Mouse (Mus musculus) mesoderm, embryonic 11.5 days (tissue): ENCODE data around the gene Smim1.

Experiments
- DNase-seq: peaks from one replicate; pipeline ENCODE4 v3.0.0-alpha.2; 2012; ENCODE audit warnings: low read depth, low spot score

Smim1 gene

DNA sequence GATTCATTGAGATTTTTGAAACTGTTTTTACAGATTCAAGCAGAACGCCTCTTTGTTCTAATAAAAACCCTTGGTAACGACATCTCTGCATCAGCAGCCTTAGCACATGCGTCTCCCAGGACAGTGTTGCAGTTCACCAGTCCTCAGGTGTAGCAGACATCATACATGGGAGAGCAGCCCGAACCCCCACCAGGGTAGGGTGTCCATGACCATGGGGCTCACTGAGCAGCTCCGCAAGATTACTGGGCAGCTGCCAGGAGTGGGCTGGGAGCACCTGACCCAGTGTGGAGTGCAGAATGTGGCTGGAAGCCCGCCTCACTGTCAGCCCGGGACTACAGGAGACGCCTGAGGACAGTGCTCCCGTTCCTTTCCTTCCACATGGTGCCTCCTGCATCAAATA is 4.6 kb downstream of the Smim1 start:
- DNase-seq = no peak

DNA sequence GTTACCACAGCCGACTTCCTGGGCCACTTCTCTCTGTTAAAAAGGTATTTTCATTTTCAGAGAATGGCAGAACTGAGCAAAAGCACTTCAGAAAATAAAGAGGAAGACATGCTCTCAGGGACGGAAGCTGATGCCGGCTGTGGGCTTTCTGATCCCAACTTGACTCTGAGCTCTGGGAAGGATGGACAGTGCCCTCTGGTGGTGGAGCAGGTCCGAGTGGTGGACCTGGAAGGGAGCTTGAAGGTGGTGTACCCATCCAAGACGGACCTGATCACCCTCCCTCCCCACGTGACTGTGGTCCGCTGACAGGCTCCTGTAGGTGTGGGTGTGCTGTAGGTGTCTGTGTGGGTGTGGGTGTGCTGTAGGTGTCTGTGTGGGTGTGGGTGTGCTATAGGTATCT is 6.5 kb downstream of the Smim1 start:
- DNase-seq = peak; percentile 43

GRCm38 (mm10) chr4:154015476-154015875 is 10.6 kb downstream of the Smim1 start:
- DNase-seq = no peak

GRCm38 (mm10) chr4:154012132-154012882 is 13.7 kb downstream of the Smim1 start:
- peak; percentile 31 for DNase-seq

GRCm38 (mm10) chr4:154011646-154012089 is 14.4 kb downstream of the Smim1 start, which contains the start of gene Lrrc47:
Lrrc47 (plus strand) TSS chr4:154011731.
- DNase-seq = peak; percentile 89

DNA sequence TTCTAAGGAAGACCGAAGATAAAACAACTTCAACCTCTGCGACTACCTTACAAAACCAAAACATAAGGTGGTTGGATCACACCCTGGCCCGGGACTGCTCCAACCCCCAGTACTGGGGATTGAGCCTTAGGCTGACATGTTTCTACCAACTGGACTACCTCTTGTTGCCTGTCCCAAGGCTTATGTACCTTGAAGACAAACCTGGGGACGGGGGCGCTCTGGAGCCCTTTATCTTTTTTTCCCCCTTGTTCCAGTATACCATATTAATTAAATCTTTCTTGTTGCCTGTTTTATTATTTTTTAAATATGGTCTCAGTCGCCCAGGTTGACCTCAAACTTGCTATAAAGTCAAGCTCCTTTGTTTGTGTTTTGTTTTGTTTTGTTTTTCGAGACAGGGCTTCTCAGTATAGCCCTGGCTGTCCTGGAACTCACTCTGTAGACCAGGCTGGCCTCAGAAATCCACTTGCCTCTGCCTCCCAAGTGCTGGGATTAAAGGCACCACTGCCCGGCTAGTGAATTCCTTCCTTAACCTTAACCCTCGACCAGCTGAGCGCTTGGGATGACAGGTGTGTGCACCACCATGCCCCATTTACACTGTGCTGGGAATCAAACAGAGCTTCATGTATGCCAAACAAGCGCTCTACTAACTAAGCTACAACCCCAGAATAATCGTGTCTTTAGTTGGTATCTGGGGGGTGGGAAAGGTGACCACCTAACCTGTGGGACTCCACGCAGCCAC is 15.0 kb downstream of the Smim1 start:
- DNase-seq = no peak

DNA sequence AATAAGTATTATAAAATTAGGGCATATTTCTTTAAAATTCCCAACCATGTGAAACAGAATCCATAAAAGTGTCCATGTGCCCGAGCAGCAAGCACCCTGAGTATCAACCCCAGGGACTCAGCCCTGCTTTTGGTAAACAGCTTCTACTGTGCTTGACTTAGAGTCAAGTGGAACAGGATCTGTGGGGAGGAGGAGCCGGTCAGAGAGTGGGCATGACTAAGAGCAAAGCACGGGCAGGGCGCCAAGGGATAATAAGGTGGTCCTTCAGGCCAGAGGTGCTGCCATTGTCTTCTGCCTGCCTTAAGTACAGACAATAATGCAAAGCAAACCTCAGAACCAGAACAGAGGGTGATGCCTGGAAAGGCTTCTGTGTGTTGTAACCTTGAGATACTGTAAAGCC is 18.3 kb downstream of the Smim1 start:
- no peak for DNase-seq

- DNase-seq = no peak
These were observed 19.8 kb downstream of the Smim1 start for GRCm38 (mm10) chr4:154006264-154006663.

- no peak for DNase-seq
These were observed 20.5 kb downstream of the Smim1 start for GRCm38 (mm10) chr4:154005488-154005887.

- DNase-seq = no peak
These were observed 32.5 kb downstream of the Smim1 start for GRCm38 (mm10) chr4:153993505-153993904.

- DNase-seq = no peak
These were observed 33.3 kb downstream of the Smim1 start for GRCm38 (mm10) chr4:153992715-153993114.

DNA sequence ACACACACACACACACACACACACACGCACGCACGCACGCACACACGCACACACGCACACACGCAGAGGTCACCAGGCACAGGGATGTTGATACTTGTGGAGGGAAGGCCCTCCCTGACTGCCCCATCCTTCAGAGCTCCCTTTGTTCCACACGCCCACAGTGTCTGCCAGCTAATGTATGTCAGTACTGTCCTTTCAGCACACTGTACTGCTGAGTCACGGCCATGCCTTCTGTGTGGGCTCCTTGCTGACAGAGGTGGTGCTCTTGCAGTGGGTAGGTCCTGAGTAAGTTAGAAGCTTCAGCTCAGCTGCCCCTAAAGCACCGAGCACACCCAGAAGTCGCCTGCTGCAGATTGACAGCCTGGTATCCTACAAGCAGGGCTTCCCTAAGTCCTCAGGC is 45.6 kb downstream of the Smim1 start:
- no peak for DNase-seq

- DNase-seq = no peak
These were observed 46.8 kb downstream of the Smim1 start for GRCm38 (mm10) chr4:153979243-153979642.

- peak; percentile 14 for DNase-seq
These were observed 50.3 kb downstream of the Smim1 start for GRCm38 (mm10) chr4:153975768-153976167.

DNA sequence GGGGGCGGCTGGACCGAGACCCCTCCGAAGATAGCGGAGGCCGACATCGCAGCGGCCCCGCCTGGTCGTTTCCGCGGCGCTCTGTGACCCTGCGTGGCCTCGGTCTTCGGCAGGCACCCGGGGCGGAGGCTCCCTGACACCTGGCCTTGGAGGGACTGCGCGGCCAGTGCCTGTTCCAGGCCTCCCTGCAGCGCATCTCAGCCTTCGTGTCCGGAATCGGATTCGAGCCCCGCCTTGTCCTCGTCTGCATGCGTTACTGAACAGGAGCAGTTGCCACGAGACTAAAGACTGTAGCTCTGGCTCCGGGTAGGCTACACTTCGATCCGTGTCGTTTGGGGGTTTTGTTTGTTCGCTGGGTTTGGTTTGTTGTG is 50.8 kb downstream of the Smim1 start:
- peak; percentile 49 for DNase-seq

GRCm38 (mm10) chr4:153974431-153975291 is 51.4 kb downstream of the Smim1 start, which contains the start of the genes Dffb and Cep104:
Dffb (minus strand) TSS chr4:153975126.
Cep104 (plus strand) TSS chr4:153975194.
- DNase-seq = peak; percentile 96
